8 mouse cellular contexts compared by ENCODE assay signal in the genomic region with DNA sequence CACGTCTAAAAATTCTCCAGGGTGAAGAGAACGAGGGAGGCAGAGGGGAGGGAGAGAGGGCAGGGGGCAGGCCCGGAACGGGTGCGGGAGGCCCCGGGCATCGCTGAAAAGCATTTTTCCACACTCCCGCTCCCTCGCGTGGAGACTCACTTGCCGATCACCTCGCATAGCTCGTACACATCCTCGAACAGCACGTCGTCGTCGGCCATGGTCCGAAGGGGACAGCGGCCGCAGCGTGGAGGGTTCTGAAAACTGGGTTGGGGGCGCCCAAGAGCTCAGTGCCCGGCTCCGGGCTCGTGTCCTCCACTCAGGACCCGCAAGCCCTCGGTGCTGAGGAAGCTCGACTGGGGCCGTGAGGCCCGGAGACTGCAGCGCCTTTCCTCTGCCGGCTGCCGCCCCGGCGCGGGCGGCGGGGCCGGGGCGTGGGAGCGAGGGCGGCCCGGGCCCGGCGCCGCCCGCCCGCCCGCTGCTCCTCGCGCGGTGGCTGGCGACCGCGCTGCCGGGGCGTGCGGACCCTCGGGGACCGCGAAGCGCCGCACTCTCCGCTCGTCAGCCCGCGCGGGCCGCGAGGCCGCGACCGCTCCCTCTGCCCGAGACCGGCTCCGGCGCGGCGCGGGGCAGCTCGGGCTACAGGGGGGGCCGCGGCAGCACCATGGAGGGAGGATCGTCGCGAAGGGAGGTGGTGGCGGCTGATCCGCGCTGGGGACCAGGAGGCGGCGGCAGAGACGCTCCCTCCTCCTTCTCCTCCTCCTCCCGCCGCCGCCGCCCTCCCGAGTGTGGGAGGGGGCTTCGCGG. TPM values are rescaled to one million over a fixed set of nuclear protein-coding genes. Genes with fewer than 3 reads are reported as not detected.
DNase-seq lines count a peak whose midpoint lies in the region; ATAC-seq lines count a peak whose summit lies in the region.

No protein-coding gene starts in this region.

- H3K9me3 ChIP-seq in midbrain, embryonic 11.5 days (ENCODE audit: control insufficient read depth, low read length): no peaks in the 10 kb centered on the region

- peak overlapping the region; percentile 46 for H3K4me2 ChIP-seq in midbrain, embryonic 11.5 days

- peak overlapping the region; percentile 75 for H3K9ac ChIP-seq in midbrain, embryonic 11.5 days (ENCODE audit: low read length)

- H3K4me1 ChIP-seq in midbrain, embryonic 11.5 days (ENCODE audit: control insufficient read depth, insufficient read depth, low read length): no peaks in the 10 kb centered on the region

- H3K4me3 ChIP-seq in midbrain, embryonic 11.5 days (ENCODE audit: low read depth, low read length): peak overlapping the region; percentile 55

- peak overlapping the region; percentile 81 for H3K27ac ChIP-seq in midbrain, embryonic 11.5 days (ENCODE audit: low read depth, low read length)

- intact Hi-C loops in left cerebral cortex, postnatal 4 days (cut with DNase I): no loop called here

- no peaks in the 10 kb centered on the region for H3K36me3 ChIP-seq in midbrain, embryonic 11.5 days (ENCODE audit: control insufficient read depth, insufficient read depth, low read length)

- WGBS in midbrain, embryonic 11.5 days: 23% methylated on average over 78 of the region's 100 CpGs

- peak; percentile 87 for ATAC-seq in midbrain, embryonic 11.5 days (ENCODE audit: low FRiP score)

- peak; percentile 37 to 49 for DNase-seq in heart, adult 18-20 months
- no peak for DNase-seq in heart, adult 9 months (ENCODE audit: low spot score in 2 of 2)
- peak; percentile 61 for DNase-seq in cerebellum, adult 9-11 months
- DNase-seq in frontal cortex, postnatal 36 days (ENCODE audit: low spot score in 2 of 2): peak; percentile 18 to 21
- DNase-seq in induced T-regulatory cell, adult 2 months (ENCODE audit: low read depth): peak; percentile 29
- DNase-seq in left cerebral cortex, postnatal 4 days: peak; percentile 65
- DNase-seq in midbrain, embryonic 11.5 days (ENCODE audit: low spot score, missing footprints): peak; percentile 84
- peak; percentile 1 to 6 for DNase-seq in spleen, postnatal 36 days (ENCODE audit: low spot score in 2 of 2)

- H3K27me3 ChIP-seq in midbrain, embryonic 11.5 days (ENCODE audit: control insufficient read depth, insufficient read depth, low read length): no peaks in the 10 kb centered on the region

RNA-seq across cellular contexts. Expression of a gene that starts 5.1 kb away (rescaled TPM):
- 10 to 100 TPM; 13.3 to 13.7 TPM for total RNA-seq in heart, adult 18-20 months (2021)
- 100 to 1,000 TPM; 190 to 191 TPM for total RNA-seq in left cerebral cortex, postnatal 4 days (2021)
- 19.7 and 20.0 TPM in 2 replicates for polyA plus RNA-seq in midbrain, embryonic 11.5 days (2014; fragmentation: Nextera tagmentation; extraction: Ambion mirVana)

Comparison
In these comparisons a context has a peak if more than half of its experiments do, and no peak if none do; other contexts are left out.
1. DNase-seq: peak in heart, adult 18-20 months (2 of 2), cerebellum, adult 9-11 months (single experiment), frontal cortex, postnatal 36 days (2 of 2), induced T-regulatory cell, adult 2 months (single experiment), left cerebral cortex, postnatal 4 days (single experiment), midbrain, embryonic 11.5 days (single experiment) and spleen, postnatal 36 days (2 of 2); none in heart, adult 9 months (0 of 2).
2. RNA of a gene that starts 5.1 kb away (total RNA-seq): 190 to 191 TPM in left cerebral cortex, postnatal 4 days; 13.3 to 13.7 TPM in heart, adult 18-20 months; every median in the first group is over 10 times any median in the second.